Mouse (Mus musculus) intestine, embryonic 16.5 days (tissue): Measurements from ENCODE around the gene Elovl6. TPM values are rescaled to one million over a fixed set of nuclear protein-coding genes. Genes with fewer than 3 reads are reported as not detected.

ENCODE experiments used
- ATAC-seq: fragments of 200-750 bp; cut with Nextera tagmentation; 2 replicates; pipeline ENCODE4 v1.8.0; 2017; ENCODE audit warnings: moderate TSS enrichment, moderate library complexity
- H3K27ac ChIP-seq: fragments of 300-500 bp; sonication (generic); 2 replicates; pipeline ENCODE4 v1.5.1; 2014; ENCODE audit warnings: mild to moderate bottlenecking, low read length
- H3K27me3 ChIP-seq: fragments of 300-500 bp; sonication (generic); replicated peaks from 2 replicates; pipeline ENCODE4 v1.6.1; 2014; ENCODE audit warnings: low read length, control low read depth, mixed read lengths; ENCODE audit not compliant: control insufficient read depth, insufficient read depth
- H3K36me3 ChIP-seq: fragments of 300-500 bp; sonication (generic); 2 replicates; pipeline ENCODE4 v1.6.1; 2014; ENCODE audit warnings: low read length, control low read depth; ENCODE audit not compliant: control insufficient read depth, insufficient read depth
- H3K4me1 ChIP-seq: fragments of 300-500 bp; sonication (generic); 2 replicates; pipeline ENCODE4 v1.6.1; 2014; ENCODE audit warnings: low read length, control low read depth, mixed read lengths; ENCODE audit not compliant: control insufficient read depth, insufficient read depth
- H3K4me2 ChIP-seq: fragments of 300-500 bp; sonication (generic); 2 replicates; pipeline ENCODE4 v1.6.1; 2014; ENCODE audit warnings: low read depth, low read length, control low read depth
- H3K4me3 ChIP-seq: fragments of 300-500 bp; sonication (generic); 2 replicates; pipeline ENCODE4 v1.5.1; 2014; ENCODE audit warnings: mild to moderate bottlenecking, low read length
- H3K9ac ChIP-seq: fragments of 300-500 bp; sonication (generic); 2 replicates; pipeline ENCODE4 v1.6.1; 2014; ENCODE audit warnings: low read depth, low read length
- H3K9me3 ChIP-seq: fragments of 300-500 bp; sonication (generic); 2 replicates; pipeline ENCODE4 v1.6.1; 2016; ENCODE audit warnings: low read length, control low read depth; ENCODE audit not compliant: control insufficient read depth
- WGBS: fragments of 180-500 bp; shearing (Covaris S2); extraction: QIAGEN DNeasy Blood & Tissue Kit; methylation state at CpG from one replicate; pipeline ENCODE4 v1.1.7; 2014; 5-methylcytosine and 5-hydroxymethylcytosine counted together
- polyA plus RNA-seq: library from polyadenylated mRNA; unstranded; fragments of >200 nt; fragmentation: Nextera tagmentation; extraction: Ambion mirVana; gene quantifications from 2 replicates; pipeline ENCODE4 v1.2.1, GENCODE M21; 2015

Elovl6 gene
- polyA plus RNA-seq, 1 experiment from 2014 or later = 51.7 TPM

DNA sequence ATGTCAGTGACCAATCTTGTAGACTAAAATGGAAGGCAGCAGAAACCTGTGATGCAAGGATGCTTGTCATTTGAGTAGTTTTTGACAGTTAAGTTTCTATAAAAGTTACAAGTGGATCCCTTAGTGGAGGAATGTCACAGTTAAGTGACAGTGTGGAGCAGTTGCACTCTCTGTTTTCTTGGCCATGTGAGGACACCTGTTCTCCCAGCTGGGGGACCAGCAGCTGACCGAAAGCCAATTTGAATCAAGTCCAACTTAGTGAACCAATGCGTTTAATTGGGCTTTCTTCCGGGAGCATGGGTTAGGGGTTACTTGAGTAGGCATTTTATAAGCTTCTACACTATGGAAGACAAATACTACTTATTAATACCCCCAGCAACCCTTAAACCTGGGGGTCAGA, 48.9 kb downstream of the Elovl6 start:
- H3K36me3 ChIP-seq = 0 out of 2 replicates have a peak, but pooled peaks cover 7% of the 10 kb centered on the region
- whole genome bisulfite sequencing = 68% methylated on average over 3 of the region's 3 CpGs
- no peak for ATAC-seq

DNA sequence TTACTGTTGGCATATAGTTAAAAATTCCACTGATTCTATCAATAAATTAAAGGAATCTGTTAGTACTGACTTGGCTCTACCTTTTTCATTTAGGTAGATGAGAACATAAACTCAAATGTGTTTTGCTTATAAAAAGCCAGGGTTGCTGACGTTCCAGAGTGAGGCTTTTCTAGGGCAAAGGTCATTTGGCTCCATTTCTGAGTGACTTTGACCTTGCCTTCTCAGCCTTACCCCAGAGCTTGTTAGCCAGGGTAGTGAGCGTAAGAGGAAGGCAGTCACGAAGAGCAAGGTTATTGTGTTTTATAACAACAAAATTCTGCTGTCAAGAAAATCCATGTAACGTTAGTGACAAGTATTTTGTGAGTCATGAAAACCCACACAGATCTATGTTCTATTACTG, 50.3 kb downstream of the Elovl6 start:
- 54% methylated on average over 4 of the region's 4 CpGs for WGBS
- ATAC-seq = peak; percentile 62; the same call in 1 of the 2 replicates
- Histone ChIP-seq H3K4me1 (peaks cover 9% of the 10 kb centered on the region), H3K36me3 (no peaks in the 10 kb centered on the region), H3K9ac (no peak overlapping the region), H3K9me3 (no peaks in the 10 kb centered on the region), H3K27me3 (no peaks in the 10 kb centered on the region), H3K27ac (peak overlapping the region; percentile 54; the same call in 1 of the 2 replicates), H3K4me3 (no peak overlapping the region), H3K4me2 (no peak overlapping the region)

More for the DNA sequence above, 48.9 kb downstream of the Elovl6 start:
- H3K4me2 ChIP-seq = no peak overlapping the region
- H3K27me3 ChIP-seq = no peaks in the 10 kb centered on the region
- H3K9ac ChIP-seq = no peak overlapping the region
- H3K9me3 ChIP-seq = no peaks in the 10 kb centered on the region
- H3K4me3 ChIP-seq = no peak overlapping the region
- no peak overlapping the region for H3K27ac ChIP-seq
- peaks cover 9% of the 10 kb centered on the region for H3K4me1 ChIP-seq

GRCm38 (mm10) chr3:129583290-129583689, 51.1 kb downstream of the Elovl6 start:
- H3K9me3 ChIP-seq = no peaks in the 10 kb centered on the region
- ATAC-seq = peak; percentile 40
- no peaks in the 10 kb centered on the region for H3K36me3 ChIP-seq
- H3K27me3 ChIP-seq = no peaks in the 10 kb centered on the region
- 66% methylated on average over 5 of the region's 5 CpGs for WGBS
- H3K4me3 ChIP-seq = no peak overlapping the region
- H3K27ac ChIP-seq = peak overlapping the region; percentile 62; the same call in 1 of the 2 replicates
- H3K4me1 ChIP-seq = peaks cover 13% of the 10 kb centered on the region
- H3K9ac ChIP-seq = no peak overlapping the region
- no peak overlapping the region for H3K4me2 ChIP-seq

- no peak overlapping the region for H3K9ac ChIP-seq
- no peak overlapping the region for H3K4me3 ChIP-seq
- H3K36me3 ChIP-seq = no peaks in the 10 kb centered on the region
- 82% methylated on average over 8 of the region's 8 CpGs for WGBS
- H3K9me3 ChIP-seq = no peaks in the 10 kb centered on the region
- no peak for ATAC-seq
- no peak overlapping the region for H3K27ac ChIP-seq
- H3K27me3 ChIP-seq = no peaks in the 10 kb centered on the region
- 0 out of 2 replicates have a peak, but pooled peaks cover 4% of the 10 kb centered on the region for H3K4me1 ChIP-seq
- H3K4me2 ChIP-seq = no peak overlapping the region
Measured at GRCm38 (mm10) chr3:129587916-129588315, 55.8 kb downstream of the Elovl6 start.

DNA sequence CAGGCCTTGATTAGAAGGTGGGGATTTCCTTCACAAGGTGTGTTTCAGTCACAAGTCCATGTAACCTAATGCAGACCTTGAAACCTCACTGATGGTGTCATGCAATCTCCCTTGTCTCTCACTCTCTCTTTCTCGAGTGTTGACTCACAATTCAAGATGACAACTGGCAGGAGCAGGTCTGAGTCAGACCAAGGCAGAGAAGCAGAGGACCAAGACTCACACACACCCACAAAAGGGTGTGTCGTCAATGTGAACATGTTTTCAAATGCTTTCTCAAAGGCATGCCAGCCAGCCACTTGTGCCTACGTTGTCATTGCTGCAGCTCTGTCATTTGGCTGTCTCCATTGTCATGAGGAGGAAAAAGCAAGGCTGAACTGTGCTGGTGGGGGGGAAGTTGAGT, 56.6 kb downstream of the Elovl6 start:
- WGBS = 72% methylated on average over 3 of the region's 3 CpGs
- no peaks in the 10 kb centered on the region for H3K36me3 ChIP-seq
- no peak overlapping the region for H3K9ac ChIP-seq
- 0 out of 2 replicates have a peak, but pooled peaks cover 4% of the 10 kb centered on the region for H3K4me1 ChIP-seq
- H3K4me3 ChIP-seq = no peak overlapping the region
- 0 out of 2 replicates have a peak, but pooled peaks have one; percentile 30 for ATAC-seq
- H3K27me3 ChIP-seq = no peaks in the 10 kb centered on the region
- no peak overlapping the region for H3K4me2 ChIP-seq
- no peak overlapping the region for H3K27ac ChIP-seq
- no peaks in the 10 kb centered on the region for H3K9me3 ChIP-seq

- ATAC-seq = no peak
- Histone ChIP-seq H3K4me1 (0 out of 2 replicates have a peak, but pooled peaks cover 4% of the 10 kb centered on the region), H3K9me3 (no peaks in the 10 kb centered on the region), H3K4me2 (no peak overlapping the region), H3K9ac (no peak overlapping the region), H3K36me3 (no peaks in the 10 kb centered on the region), H3K27ac (no peak overlapping the region), H3K27me3 (no peaks in the 10 kb centered on the region), H3K4me3 (no peak overlapping the region)
- 89% methylated on average over 10 of the region's 10 CpGs for WGBS
Measured at GRCm38 (mm10) chr3:129589705-129590104, 57.5 kb downstream of the Elovl6 start.

DNA sequence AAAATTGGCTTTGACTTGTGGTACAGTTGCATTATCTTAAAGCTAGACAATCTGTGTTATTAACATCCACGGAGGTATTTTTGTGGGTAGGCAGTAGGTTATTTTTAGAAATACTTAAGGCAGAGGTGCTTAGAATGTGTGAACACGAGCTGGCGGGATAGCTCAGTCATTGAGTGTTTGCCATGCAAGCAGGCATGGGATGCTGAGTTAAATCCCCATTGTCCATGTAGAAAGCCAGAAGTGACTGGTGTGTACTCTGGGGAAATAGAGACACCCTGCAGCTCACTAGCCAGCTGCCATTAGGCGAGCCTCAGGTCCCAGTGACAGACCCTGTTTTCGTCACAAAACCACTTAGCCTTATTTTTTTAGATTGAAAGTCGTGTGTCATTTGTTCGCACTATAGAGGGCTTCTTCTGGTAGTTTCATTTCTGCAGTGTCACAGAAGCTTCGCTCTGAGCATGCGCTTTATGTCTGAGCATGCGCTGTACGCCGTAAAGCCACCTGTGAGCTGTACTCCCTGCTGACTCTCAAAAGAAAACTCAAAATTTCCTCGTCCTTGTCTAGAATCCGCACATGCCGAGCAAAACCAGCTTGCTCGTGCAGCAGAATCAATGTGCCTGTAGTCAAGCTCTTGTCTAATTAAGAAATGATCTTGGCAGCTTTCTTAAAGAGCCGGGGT, 58.5 kb downstream of the Elovl6 start:
- Histone ChIP-seq H3K4me1 (0 out of 2 replicates have a peak, but pooled peaks cover 4% of the 10 kb centered on the region), H3K27me3 (no peaks in the 10 kb centered on the region), H3K36me3 (no peaks in the 10 kb centered on the region), H3K4me3 (no peak overlapping the region), H3K9ac (no peak overlapping the region), H3K4me2 (no peak overlapping the region), H3K27ac (no peak overlapping the region), H3K9me3 (no peaks in the 10 kb centered on the region)
- WGBS = 79% methylated on average over 17 of the region's 17 CpGs
- no peak for ATAC-seq

DNA sequence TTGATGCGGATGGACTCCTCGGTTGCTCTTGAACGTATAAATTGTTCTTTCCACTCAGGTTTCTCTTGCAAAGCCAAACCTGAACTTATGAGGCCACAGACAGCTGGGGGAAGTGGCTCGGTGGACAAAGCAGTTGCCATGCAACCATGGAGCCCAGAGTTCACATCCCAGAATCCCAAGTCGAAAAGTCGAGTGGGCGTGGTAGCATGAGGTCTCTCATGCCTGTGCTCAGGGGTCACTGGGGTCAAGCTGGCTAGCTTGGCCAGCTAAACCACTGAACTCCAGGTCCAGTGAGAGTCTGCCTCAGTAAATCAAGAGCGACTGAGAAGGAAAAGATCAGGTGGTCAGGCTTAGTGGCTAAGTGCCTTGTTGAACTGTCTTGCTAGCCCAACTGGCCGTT, 59.1 kb downstream of the Elovl6 start:
- no peaks in the 10 kb centered on the region for H3K36me3 ChIP-seq
- H3K9me3 ChIP-seq = no peaks in the 10 kb centered on the region
- no peak overlapping the region for H3K27ac ChIP-seq
- H3K4me1 ChIP-seq = peaks cover 4% of the 10 kb centered on the region; the same call in 1 of the 2 replicates
- no peaks in the 10 kb centered on the region for H3K27me3 ChIP-seq
- H3K4me3 ChIP-seq = no peak overlapping the region
- WGBS = 73% methylated on average over 9 of the region's 9 CpGs
- H3K9ac ChIP-seq = no peak overlapping the region
- H3K4me2 ChIP-seq = no peak overlapping the region
- ATAC-seq = no peak

- Histone ChIP-seq H3K4me3 (no peak overlapping the region), H3K27me3 (no peaks in the 10 kb centered on the region), H3K9ac (no peak overlapping the region), H3K4me1 (peaks cover 4% of the 10 kb centered on the region; the same call in 1 of the 2 replicates), H3K9me3 (no peaks in the 10 kb centered on the region), H3K4me2 (no peak overlapping the region), H3K36me3 (no peaks in the 10 kb centered on the region), H3K27ac (no peak overlapping the region)
- WGBS = 91% methylated on average over 8 of the region's 8 CpGs
- no peak for ATAC-seq
Measured at GRCm38 (mm10) chr3:129591761-129592160, 59.6 kb downstream of the Elovl6 start.
